Mouse (Mus musculus): ENCODE measurements around the gene Gpr45.
A peak's percentile ranks its signal among the peaks of the same experiment; 100 is the strongest.

The Gpr45 gene

DNA sequence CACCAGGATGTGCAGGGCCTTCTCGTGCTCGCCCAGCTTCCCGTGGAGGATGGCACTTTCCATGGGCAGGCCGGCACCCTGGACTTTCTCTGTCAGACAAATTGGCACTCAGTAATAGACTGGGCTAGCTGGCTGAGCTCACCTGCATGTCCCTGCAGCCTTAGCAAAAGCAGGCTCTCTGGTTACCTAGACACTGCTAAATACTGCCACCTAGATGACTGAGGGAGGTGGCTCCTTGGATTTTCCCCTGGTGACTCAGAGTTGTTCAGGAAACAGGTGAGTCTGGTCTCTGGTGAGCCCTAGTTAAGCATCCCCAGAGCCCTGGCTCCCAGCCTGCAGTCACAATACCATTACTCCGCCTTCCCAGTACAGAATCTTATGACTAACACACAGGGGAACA, 99.2 kb downstream of the Gpr45 start:
- DNase-seq, result no peak

- DNase-seq, result peak; percentile 70
These were observed 113.1 kb downstream of the Gpr45 start for GRCm38 (mm10) chr1:43065615-43066310.

GRCm38 (mm10) chr1:43066573-43066972, 113.9 kb downstream of the Gpr45 start:
- no peak for DNase-seq

- DNase-seq, result no peak
These were observed 114.9 kb downstream of the Gpr45 start for GRCm38 (mm10) chr1:43067551-43067950.

- no peak for DNase-seq
These were observed 118.1 kb downstream of the Gpr45 start for GRCm38 (mm10) chr1:43070726-43071125.

DNA sequence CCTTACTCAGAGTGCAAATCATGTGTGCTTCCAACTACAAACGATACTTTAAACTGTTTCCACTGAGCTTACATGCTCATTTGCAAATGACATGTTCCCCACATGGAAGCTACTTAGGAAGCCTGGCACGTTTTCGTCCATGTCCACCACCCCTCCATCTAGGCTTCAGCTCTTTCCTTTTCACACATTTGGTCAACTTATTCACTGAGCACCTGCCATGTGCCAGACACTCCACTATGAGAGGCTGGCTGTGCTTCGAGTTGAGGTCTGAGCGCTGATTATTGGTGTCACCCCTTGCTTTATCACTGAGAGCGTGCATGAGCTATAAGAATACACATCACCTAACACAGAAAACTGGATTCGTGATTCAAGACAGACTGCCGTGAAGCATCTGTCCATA, 119.4 kb downstream of the Gpr45 start:
- no peak for DNase-seq

DNA sequence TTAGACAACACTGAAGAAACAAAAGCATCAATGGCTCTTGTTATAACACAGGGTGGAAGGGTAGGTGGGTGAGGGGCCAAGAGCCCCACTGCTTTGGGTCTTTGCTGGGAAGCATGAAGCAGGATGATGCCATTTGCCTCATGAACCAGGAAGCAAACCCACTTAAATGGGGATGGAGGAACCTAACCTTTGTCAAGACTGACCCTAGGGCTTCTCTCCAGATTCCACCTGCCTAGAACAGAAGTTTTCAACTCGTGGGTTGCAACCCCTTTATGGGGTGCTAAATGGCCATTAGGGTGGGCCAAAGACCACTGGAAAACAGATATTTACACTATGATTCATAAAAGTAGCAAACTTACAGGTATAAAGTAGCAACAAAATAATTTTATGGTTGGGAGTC, 119.9 kb downstream of the Gpr45 start:
- DNase-seq, result no peak

GRCm38 (mm10) chr1:43074791-43075190, 122.1 kb downstream of the Gpr45 start:
- no peak for DNase-seq

DNA sequence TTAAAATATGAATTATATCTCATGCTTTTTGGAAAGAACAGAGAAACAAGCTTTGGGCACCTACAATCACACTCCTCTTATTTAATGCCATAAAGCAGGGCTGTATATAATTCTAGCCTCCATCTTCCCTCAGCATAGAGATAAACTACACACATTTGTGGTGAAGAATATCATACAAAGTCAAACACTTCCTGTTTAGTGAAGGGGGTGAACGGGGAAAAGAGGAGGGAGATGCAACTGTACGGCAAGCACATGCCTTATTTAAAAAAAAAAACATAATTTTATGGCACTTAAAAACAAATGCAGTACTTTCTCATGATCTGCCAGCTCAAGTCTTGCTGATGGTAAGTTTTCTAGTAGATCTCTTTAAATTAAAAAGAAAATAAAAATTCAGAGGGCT, 125.5 kb downstream of the Gpr45 start:
- DNase-seq, result no peak

DNA sequence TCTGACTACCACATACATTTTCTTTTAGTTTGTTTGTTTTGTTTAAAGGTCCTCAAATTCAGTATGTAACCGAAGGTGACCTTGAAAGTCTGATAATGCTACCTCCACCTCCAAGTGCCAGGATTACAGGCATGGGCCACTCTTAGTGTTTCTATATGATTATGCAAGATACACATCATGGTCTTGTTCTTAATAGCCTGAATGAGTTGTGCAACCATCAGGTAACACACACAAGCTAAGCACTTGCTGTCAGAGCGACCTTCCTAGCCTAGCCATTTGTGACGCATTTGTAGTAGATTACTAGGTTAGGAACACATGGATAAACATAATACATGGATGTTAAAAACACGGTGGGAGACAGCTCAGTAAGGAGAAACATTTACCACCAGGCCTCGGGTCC, 130.3 kb downstream of the Gpr45 start:
- DNase-seq, result no peak

All from right cerebral cortex, postnatal 25 days (tissue).